Mouse (Mus musculus): ENCODE results near the gene Pde2a.

Gene Pde2a

DNA sequence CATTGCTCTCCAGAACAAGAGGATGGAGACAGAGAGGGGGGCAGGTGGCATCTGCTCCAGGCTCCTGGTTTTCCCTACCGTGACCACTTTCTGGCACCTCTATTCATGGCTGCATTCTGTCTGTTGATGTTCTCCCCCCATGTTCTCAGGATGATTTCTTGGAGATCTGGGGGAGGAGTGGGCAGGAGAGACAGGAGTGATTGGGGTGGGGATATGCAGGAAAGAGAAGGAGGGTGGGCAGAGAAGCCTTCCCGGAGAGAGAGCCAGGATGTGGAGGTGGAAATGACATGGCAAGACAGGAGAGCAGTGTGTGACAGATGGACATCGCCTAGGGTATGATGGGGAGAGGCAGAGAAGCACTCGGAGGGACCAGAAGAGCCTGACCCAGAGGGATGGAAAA is 55.0 kb downstream of the Pde2a start:
- DNase-seq: no peak

DNA sequence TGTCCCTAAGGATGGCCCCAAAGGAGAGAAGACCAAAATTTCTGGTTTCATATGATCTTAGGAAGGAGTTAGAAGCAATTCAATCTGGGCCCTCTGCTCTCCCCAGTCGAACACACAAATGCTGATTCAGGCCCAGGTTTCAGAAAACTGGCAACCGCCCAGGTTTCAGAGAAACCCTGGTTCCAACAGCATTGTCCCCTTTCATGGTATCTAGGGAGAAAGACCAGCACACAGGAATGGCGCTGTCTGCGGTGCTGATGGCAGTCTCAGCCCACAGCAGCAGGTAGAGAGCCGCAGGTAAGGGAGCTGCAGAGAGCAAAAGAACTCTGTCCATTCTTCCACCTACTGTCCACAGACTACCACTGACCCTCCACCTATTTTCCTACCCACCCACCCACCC is 55.7 kb downstream of the Pde2a start:
- DNase-seq: no peak

DNA sequence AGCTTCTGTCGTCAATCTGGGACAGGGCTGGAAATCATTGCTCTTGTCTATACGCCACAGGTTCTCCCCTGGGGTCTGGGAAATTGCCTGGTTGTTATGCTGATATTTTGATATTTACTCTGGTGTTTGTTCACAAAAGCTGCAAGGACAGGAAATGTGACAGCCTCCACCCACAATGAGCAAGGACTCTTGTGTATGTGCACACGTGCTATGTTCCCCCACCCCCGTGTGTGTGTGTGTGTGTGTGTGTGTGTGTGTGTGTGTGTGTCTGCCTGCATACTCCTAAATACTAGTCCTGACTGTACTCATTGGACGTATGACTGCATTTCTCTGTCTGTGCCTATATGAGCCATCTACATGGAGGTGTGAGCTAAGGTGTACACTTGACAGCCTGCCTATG is 56.6 kb downstream of the Pde2a start:
- no peak for DNase-seq

DNA sequence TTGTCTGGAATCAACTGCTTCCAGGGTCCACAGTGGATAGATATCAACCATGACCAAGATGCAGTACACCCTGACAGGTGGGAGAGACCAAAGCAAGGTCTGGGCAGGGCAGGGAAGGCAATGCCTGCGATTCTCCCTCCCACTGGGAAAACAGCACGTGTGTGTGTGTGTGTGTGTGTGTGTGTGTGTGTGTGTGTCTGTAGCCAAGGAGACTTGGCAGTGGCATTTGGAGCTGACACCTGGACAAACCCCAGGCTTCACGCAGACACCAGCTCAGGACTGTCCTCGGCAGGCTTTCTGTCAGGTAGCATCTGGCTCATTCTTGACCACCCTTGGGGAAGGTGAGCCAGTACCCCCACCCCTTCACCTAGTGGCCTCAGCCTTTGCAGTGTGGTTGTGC is 58.4 kb downstream of the Pde2a start:
- DNase-seq: no peak

GRCm38 (mm10) chr7:101480671-101481070 is 59.2 kb downstream of the Pde2a start:
- DNase-seq: no peak

DNA sequence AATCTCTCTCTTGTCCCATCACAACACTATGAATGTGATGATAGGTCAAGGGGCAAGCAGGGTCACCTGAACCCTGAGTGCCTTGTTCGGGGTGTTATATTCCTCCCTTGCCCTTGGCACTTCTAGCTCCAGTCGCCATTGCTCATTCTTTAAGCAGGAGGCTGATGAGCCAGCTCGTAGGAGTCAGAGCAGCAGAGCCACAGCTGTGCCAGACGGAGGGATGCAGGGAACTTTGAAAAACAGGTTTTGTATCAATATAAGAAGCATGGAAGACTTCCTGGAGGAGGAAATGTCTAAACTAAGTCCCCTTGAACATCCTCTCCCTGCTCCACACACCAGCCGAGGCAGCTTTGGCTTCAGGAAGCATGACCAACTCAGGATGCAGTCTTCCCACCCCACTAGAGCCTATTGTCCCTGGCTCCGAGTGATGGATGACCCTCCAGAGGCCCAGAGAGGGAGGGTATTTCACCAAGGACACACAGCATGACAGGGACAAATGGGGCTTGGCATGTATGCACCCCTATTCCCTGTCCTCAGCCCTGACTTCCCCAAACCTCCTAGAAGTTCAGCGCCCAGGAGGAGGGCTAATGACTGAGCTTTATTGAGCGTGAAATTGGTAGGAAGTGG is 60.5 kb downstream of the Pde2a start:
- DNase-seq: peak; percentile 44

- no peak for DNase-seq
Observed at GRCm38 (mm10) chr7:101482499-101483081, 61.1 kb downstream of the Pde2a start.

GRCm38 (mm10) chr7:101483498-101484115 is 62.1 kb downstream of the Pde2a start:
- no peak for DNase-seq

DNA sequence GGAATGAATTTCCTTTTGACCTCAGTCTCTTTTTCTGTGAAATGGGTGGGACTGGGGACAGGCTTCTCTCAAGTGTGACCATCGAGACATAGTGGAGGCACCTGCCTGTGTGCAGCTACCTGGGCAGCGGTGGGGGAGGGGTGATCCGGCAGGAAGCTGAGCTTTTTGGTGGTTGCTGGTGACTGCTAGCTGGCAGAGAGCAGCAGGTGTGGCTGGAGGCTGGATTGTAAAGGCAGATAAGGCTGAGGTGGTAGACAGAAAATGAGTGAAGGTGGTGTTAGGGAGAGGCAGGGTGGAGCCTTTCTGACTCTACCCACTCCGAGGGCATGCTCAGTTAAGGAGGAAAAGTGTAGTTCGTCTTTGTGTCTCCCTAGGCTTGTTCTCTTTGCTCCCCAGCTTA is 65.6 kb downstream of the Pde2a start:
- no peak for DNase-seq

GRCm38 (mm10) chr7:101490952-101491351 is 69.5 kb downstream of the Pde2a start:
- DNase-seq: no peak

GRCm38 (mm10) chr7:101498385-101498784 is 76.9 kb downstream of the Pde2a start:
- DNase-seq: no peak

- no peak for DNase-seq
Observed at GRCm38 (mm10) chr7:101499251-101499650, 77.8 kb downstream of the Pde2a start.

GRCm38 (mm10) chr7:101499701-101500100 is 78.2 kb downstream of the Pde2a start:
- DNase-seq: no peak

DNA sequence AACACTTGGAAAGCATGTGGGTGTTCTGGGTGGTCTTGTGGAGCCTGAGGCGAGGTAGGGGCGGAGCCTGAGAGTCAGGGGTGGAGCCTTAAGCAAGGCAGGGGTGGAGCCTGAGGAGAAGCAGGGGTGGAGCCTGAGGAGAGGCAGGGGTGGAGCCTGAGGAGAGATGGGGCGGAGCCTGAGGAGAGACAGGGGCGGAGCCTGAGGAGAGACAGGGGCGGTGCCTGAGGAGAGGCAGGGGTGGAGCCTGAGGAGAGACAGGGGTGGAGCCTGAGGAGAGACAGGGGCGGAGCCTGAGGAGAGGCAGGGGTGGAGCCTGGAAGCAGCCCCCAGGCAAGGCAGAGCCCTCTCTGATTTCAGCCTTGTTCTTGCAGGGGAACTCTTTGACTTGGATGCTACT is 79.7 kb downstream of the Pde2a start:
- DNase-seq: no peak

DNA sequence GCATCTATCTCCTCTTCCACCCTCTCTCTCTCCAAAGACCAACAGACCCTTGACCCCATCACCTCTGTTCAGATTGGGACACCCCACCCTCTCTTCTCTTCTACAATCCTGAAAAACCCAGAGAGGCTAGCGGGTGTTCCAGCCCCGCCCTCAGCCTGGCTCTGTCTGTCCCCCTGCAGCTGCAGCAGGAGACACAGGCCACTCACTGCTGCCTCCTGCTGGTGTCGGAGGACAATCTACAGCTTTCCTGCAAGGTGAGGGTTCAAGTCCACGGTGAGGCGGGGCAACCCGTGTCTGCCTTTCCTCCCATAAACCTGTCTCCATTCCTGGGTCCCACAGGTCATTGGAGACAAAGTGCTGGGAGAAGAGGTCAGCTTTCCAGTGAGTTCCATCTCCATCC is 80.2 kb downstream of the Pde2a start:
- peak; percentile 43 for DNase-seq

DNA sequence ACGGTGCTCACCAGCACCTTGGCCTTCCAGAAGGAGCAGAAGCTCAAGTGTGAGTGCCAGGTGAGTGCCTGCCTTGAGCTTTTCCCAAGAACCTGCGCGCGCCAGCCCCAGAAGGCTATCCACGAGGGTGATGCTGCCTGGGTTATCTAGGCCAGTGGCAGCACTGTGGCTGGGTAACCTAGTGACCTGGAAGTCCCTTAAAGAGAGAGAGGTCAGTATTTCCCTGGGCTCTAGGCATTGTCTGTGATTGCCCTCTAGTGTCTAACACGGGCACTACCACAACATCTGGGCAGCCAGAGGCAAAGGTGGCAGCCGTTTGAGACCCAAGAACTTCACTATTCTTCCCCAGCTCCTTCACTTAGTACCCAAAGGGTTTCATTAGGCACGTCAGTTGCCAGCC is 81.9 kb downstream of the Pde2a start:
- peak; percentile 79 for DNase-seq

GRCm38 (mm10) chr7:101503803-101504202 is 82.3 kb downstream of the Pde2a start:
- no peak for DNase-seq

GRCm38 (mm10) chr7:101504507-101504906 is 83.0 kb downstream of the Pde2a start:
- peak; percentile 64 for DNase-seq

- no peak for DNase-seq
Observed at GRCm38 (mm10) chr7:101509212-101509611, 87.7 kb downstream of the Pde2a start.

GRCm38 (mm10) chr7:101513655-101514054 is 92.2 kb downstream of the Pde2a start:
- no peak for DNase-seq

DNA sequence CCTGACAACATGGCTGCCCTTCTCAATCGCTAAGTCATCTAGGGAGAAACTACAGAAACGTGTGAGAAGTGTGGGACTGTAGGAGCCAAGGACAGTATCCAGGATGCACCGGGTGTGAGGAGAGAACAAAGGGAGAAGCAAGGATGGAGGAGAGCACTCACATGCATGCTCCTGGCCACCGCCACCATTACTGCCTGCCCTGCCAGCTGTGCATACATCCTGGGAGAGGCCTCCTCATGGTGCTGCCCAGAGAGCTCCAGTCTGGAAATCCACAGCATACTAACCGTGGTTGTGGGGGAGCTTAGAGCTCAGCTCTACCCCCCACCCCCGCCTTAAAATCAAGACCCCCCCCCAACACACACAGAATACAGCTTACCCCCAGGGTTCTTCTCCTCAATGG is 93.3 kb downstream of the Pde2a start:
- DNase-seq: no peak

GRCm38 (mm10) chr7:101515295-101515694 is 93.8 kb downstream of the Pde2a start:
- no peak for DNase-seq

DNA sequence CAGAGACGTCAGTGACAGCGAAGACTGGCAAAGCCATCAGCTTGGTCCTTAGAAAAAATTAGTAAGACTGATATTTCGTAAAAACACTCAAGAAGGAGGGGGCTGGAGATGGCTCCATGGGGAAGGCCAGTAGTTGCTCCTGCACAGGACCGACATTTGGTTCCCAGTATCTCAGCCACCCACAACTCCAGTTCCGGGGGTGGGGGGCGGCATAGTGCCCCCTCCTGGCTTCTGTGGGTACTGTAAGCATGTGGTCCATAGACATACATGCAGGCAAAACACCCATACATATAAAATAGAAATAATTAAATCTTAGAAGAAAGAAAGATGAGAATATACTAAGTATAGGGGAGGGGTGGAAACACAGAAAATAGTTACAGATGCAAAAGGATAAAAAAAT is 95.0 kb downstream of the Pde2a start:
- no peak for DNase-seq

DNA sequence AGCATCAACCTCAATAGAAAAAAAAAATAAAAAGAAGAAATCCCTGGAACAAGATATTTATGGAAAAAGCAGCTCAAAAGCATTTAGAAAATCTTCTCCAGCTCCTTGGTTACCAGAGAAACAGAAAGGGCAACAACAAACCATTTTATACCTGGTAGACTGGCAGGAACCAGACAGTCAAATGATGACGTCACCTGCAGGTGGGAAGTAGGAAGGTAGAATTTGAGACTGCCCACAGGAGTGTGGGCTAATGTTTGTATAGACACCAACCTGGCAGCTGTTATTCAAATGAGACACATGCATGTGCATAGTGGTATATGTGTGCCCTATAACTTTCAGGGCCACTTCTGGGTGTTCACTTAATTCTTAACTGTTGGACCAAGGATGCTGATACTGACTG is 100.2 kb downstream of the Pde2a start:
- DNase-seq: no peak

DNA sequence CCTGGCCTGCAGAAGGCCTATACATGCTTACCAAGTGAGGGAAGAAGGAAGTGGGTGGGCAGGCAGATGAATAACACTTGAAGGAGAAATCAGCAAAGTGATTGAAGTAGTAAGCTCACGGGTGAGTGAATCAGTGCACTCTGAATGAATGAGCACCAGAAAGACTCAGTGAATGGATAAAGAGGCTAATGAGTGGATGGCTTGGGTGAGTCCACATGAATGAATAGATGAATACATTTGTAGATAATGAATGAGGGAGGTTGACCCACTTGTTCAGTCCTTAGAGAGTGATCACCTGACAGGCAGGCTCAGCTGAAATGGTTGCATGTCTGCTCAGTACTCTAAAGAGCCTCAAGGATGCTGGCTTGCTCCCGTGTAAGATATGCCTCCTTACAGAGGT is 101.7 kb downstream of the Pde2a start:
- no peak for DNase-seq

All from kidney, postnatal 10 days (tissue).